Mouse (Mus musculus) testis, adult 2 months (tissue): ENCODE results near the gene Mfsd4b1. TPM values are rescaled to one million over a fixed set of nuclear protein-coding genes. Genes with fewer than 3 reads are reported as not detected.
"Not testable (repeated sequence)": the region's sequence is repeated elsewhere in the genome, so short reads cannot be mapped to it uniquely, and the experiment has no call there.

Experiments used
- H3K27ac ChIP-seq: fragments of 200-500 bp; 2 replicates; pipeline ENCODE4 v1.5.1; 2012; ENCODE audit warnings: low read depth, low read length; ENCODE audit not compliant: control insufficient read depth, insufficient read depth
- H3K27me3 ChIP-seq: fragments of 200-500 bp; 2 replicates; pipeline ENCODE4 v1.6.1; 2012; ENCODE audit warnings: mild to moderate bottlenecking, low read length, moderate library complexity; ENCODE audit not compliant: control insufficient read depth, insufficient read depth
- H3K36me3 ChIP-seq: fragments of 200-500 bp; 2 replicates; pipeline ENCODE4 v1.6.1; 2012; ENCODE audit warnings: mild to moderate bottlenecking, low read length; ENCODE audit not compliant: control insufficient read depth, insufficient read depth
- H3K4me1 ChIP-seq: fragments of 200-500 bp; 2 replicates; pipeline ENCODE4 v1.6.1; 2012; ENCODE audit warnings: low read length; ENCODE audit not compliant: control insufficient read depth, insufficient read depth
- H3K4me3 ChIP-seq: fragments of 200-500 bp; 2 replicates; pipeline ENCODE4 v1.5.1; 2012; ENCODE audit warnings: low read depth, mild to moderate bottlenecking, low read length, moderate library complexity, mixed read lengths; ENCODE audit not compliant: control insufficient read depth
- CTCF ChIP-seq: fragments of 200-500 bp; IDR thresholded peaks from 2 replicates; pipeline ENCODE4 v1.5.1; 2012; ENCODE audit warnings: low read depth, mild to moderate bottlenecking, inconsistent platforms, low read length, moderate library complexity; ENCODE audit not compliant: control insufficient read depth, insufficient read depth, insufficient replicate concordance
- POLR2A ChIP-seq: fragments of 200-500 bp; IDR thresholded peaks from 2 replicates; pipeline ENCODE4 v1.6.1; 2012; ENCODE audit warnings: low read depth, mild to moderate bottlenecking, inconsistent platforms, low read length, moderate library complexity; ENCODE audit not compliant: control insufficient read depth
- polyA plus RNA-seq: library from polyadenylated mRNA; depleted of rRNA; stranded (reverse); fragments of >200 nt; gene quantifications from 2 replicates; pipeline ENCODE4 v1.2.3, GENCODE M21; 2012

Mfsd4b1 gene
- polyA plus RNA-seq, 1 experiment = 0.27 TPM

- Histone ChIP-seq H3K4me3 (no peak overlapping the region), H3K36me3 (no peaks in the 10 kb centered on the region), H3K4me1 (no peaks in the 10 kb centered on the region), H3K27me3 (no peaks in the 10 kb centered on the region), H3K27ac (no peak overlapping the region)
- TF ChIP-seq POLR2A (no peak), CTCF (no peak)
These were observed 6.7 kb downstream of the Mfsd4b1 start for GRCm38 (mm10) chr10:40018261-40018860.

- Histone ChIP-seq H3K4me1 (no peaks in the 10 kb centered on the region), H3K27me3 (no peaks in the 10 kb centered on the region), H3K36me3 (no peaks in the 10 kb centered on the region), H3K27ac (no peak overlapping the region), H3K4me3 (no peak overlapping the region)
- TF ChIP-seq POLR2A (no peak), CTCF (no peak)
These were observed 15.5 kb downstream of the Mfsd4b1 start for GRCm38 (mm10) chr10:40009591-40009990.

- not testable (repeated sequence) for H3K27me3 ChIP-seq, H3K36me3 ChIP-seq, H3K4me1 ChIP-seq, H3K4me3 ChIP-seq, H3K27ac ChIP-seq
These were observed 16.2 kb downstream of the Mfsd4b1 start for GRCm38 (mm10) chr10:40008847-40009246.

GRCm38 (mm10) chr10:40007953-40008352 lies 17.1 kb downstream of the Mfsd4b1 start:
- no peak for TF ChIP-seq POLR2A
- TF ChIP-seq CTCF = no peak
- no peaks in the 10 kb centered on the region for H3K4me1 ChIP-seq
- H3K27me3 ChIP-seq = no peaks in the 10 kb centered on the region
- no peak overlapping the region for H3K27ac ChIP-seq
- H3K4me3 ChIP-seq = no peak overlapping the region
- no peaks in the 10 kb centered on the region for H3K36me3 ChIP-seq

- Histone ChIP-seq H3K4me3 (no peak overlapping the region), H3K36me3 (no peaks in the 10 kb centered on the region), H3K4me1 (no peaks in the 10 kb centered on the region), H3K27me3 (no peaks in the 10 kb centered on the region), H3K27ac (no peak overlapping the region)
- TF ChIP-seq POLR2A (no peak), CTCF (no peak)
These were observed 18.1 kb downstream of the Mfsd4b1 start for GRCm38 (mm10) chr10:40006963-40007362.

- TF ChIP-seq POLR2A = no peak
- TF ChIP-seq CTCF = no peak
- no peaks in the 10 kb centered on the region for H3K36me3 ChIP-seq
- H3K4me3 ChIP-seq = no peak overlapping the region
- no peak overlapping the region for H3K27ac ChIP-seq
- no peaks in the 10 kb centered on the region for H3K27me3 ChIP-seq
- no peaks in the 10 kb centered on the region for H3K4me1 ChIP-seq
These were observed 24.3 kb downstream of the Mfsd4b1 start for GRCm38 (mm10) chr10:40000746-40001145.

- H3K27me3 ChIP-seq = no peaks in the 10 kb centered on the region
- H3K27ac ChIP-seq = no peak overlapping the region
- no peaks in the 10 kb centered on the region for H3K36me3 ChIP-seq
- TF ChIP-seq POLR2A (no peak), CTCF (no peak)
- H3K4me3 ChIP-seq = no peak overlapping the region
- H3K4me1 ChIP-seq = peaks cover 7% of the 10 kb centered on the region
These were observed 33.9 kb downstream of the Mfsd4b1 start for GRCm38 (mm10) chr10:39991155-39991554.

- Histone ChIP-seq H3K27ac (no peak within 1 kb of the TSS), H3K36me3 (no peaks in the 10 kb centered on the region), H3K4me1 (peaks cover 7% of the 10 kb centered on the region), H3K4me3 (no peak within 1 kb of the TSS), H3K27me3 (no peaks in the 10 kb centered on the region)
- TF ChIP-seq POLR2A (no peak), CTCF (no peak)
These were observed 38.6 kb downstream of the Mfsd4b1 start, which contains the start of gene Mfsd4b5 for GRCm38 (mm10) chr10:39986466-39986865. Mfsd4b5 (minus strand) TSS chr10:39986646.
